Mouse (Mus musculus) left cerebral cortex, adult 6 months (tissue): ENCODE measurements around the gene Lyz1. TPM values are rescaled to one million over a fixed set of nuclear protein-coding genes. Genes with fewer than 3 reads are reported as not detected.

Source experiments
- long read RNA-seq, 2 experiments: library from polyadenylated mRNA; unstranded; transcript quantifications; one replicate each; pipeline ENCODE4 v2.0.0; 2019 to 2020
- polyA plus RNA-seq: library from polyadenylated mRNA; unstranded; fragments of <200 nt; fragmentation: Nextera tagmentation; gene quantifications from 2 replicates; pipeline ENCODE4 v1.2.3, GENCODE M21; 2021

Gene Lyz1
- not detected in 2 replicates for polyA plus RNA-seq
- long read RNA-seq, experiment 1, result 0 reads
- long read RNA-seq, experiment 2, result 0 reads

GRCm38 (mm10) chr10:117292671-117293070 is at the start of gene Lyz1:
TSS of gene Lyz1 (minus strand) at chr10:117292868.

GRCm38 (mm10) chr10:117282049-117282448 is 10.6 kb downstream of the Lyz1 start, which contains the start of gene Lyz2:
TSS of gene Lyz2 (minus strand) at chr10:117282321.

GRCm38 (mm10) chr10:117238603-117239002 is 54.1 kb downstream of the Lyz1 start, which contains the start of gene 9530003J23Rik:
TSS of gene 9530003J23Rik (minus strand) at chr10:117238703.

Other genes with a start within 250 kb of the Lyz1 start
- gene Lrrc10, start 247.5 kb downstream of the Lyz1 start, polyA plus RNA-seq, result 0.28 and 0.42 TPM in 2 replicates
- gene Cct2, start 229.1 kb downstream of the Lyz1 start, polyA plus RNA-seq, result 151 and 172 TPM in 2 replicates
- 7.7 and 9.4 TPM in 2 replicates for gene Frs2, start 144.3 kb downstream of the Lyz1 start, polyA plus RNA-seq
- gene Yeats4, start 68.4 kb downstream of the Lyz1 start, polyA plus RNA-seq, result 65.8 and 66.9 TPM in 2 replicates
- not detected in 2 replicates for gene 9530003J23Rik, start 54.2 kb downstream of the Lyz1 start, polyA plus RNA-seq
- 29.8 and 38.6 TPM in 2 replicates for gene Lyz2, start 10.5 kb downstream of the Lyz1 start, polyA plus RNA-seq
- 18.2 and 24.0 TPM in 2 replicates for gene Cpsf6, start 87.1 kb upstream of the Lyz1 start, polyA plus RNA-seq